Mouse (Mus musculus) layer of hippocampus, adult 18-20 months (tissue): Measurements from ENCODE around the gene Cdipt. TPM values are rescaled to one million over a fixed set of nuclear protein-coding genes. Genes with fewer than 3 reads are reported as not detected.

Source experiments
- DNase-seq, 2 experiments: peaks; one replicate each; pipeline ENCODE4 v3.0.0; 2022; ENCODE audit warnings: low spot score in 2 of 2
- total RNA-seq, 2 experiments: library from RNA; stranded (reverse); gene quantifications; 2 replicates each; pipeline ENCODE4 v1.2.3; 2021

The Cdipt gene
- total RNA-seq, 2 experiments from 2014 or later: 164 to 166 TPM

DNA sequence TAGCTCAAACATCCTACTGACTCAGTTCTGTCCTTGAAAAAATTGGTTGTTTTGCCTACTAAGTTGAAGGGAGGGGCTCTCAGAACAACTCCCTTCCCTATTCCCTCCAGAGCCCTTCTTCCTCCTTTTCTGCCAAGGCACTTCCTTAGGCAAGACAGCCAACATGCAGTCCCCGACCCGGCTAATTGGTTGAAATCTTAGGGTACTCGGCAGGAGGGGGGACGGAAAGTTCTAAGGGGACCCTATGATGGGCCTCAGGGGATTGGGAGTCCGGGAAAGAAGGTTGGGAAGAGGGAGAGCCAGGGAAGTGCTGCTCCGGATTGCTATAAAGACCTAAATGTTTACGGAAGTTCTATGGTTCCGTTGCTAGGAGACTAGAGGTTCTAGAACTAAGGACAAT lies 221 bp upstream of the Cdipt start:
- DNase-seq: no peak

DNA sequence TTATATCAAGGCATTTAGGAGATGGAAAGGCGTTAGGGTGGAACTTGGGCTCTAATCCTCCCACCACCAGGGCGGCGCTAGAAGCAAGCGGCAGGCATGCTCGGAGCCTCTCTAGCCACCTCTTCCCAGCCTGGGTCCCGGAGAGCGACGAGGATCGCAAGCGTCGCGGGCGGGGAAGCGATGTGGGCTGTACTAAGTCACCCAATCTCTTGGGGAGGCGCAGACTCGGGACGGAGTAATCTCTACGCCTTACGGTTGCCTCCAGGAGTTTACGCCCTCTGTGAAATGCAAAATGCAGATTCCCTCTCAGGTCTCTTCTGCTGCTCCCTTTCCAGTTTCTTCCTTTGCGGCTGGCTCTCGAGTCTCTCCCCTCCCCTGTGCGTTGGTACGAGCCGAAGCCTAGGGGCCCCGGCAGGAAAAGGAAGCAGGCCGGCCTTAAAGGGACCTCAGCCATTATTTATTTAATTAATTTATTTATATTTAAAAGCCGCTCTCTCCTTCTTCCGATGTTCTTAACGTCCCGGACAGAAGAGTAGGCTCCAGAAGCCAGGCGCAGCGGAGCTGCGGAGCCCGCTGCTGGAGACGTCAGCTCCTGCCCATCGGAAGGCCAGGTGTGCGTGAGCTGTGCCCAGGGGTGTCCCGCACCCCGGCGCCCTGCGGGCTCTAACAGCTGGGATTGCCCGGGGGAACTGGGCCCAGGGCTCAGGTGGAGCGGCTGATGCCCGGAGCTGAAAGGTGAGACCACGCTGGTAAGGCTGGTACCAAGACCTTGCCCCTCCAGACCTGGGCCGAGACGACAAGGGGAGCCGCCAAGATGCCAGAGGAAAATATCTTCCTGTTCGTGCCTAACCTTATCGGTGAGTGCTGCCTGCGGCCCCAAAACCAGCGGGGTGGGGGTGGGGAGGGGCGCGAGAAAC lies 494 bp downstream of the Cdipt start, which contains the start of gene Cdiptos:
Cdiptos (minus strand) TSS at position 149 of the 917 bp plus-strand sequence.
- peak; percentile 94 to 97 for DNase-seq

DNA sequence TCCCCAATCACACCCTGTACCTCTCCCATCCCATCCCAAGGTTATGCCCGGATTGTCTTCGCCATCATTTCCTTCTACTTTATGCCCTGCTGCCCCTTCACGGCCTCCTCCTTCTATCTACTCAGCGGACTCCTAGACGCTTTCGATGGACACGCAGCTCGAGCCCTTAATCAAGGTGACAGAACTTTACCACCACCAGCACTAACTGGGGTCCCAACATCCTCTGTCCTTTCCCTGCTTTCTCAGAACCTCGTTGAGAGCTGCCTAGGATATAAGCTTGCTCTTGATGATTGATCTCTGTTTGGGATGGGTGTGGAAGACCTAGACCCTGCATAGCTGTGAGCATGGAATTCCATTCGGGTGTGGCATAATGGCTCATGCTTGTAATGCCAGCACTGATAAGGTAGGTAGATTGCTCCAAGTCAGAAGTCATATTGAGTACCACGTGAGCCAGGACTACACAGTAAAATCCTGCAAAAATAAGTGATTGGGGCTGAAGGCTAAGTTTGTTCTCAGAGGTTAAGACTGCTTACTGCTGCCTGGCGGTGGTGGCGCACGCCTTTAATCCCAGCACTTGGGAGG lies 1.3 kb downstream of the Cdipt start:
- no peak for DNase-seq

DNA sequence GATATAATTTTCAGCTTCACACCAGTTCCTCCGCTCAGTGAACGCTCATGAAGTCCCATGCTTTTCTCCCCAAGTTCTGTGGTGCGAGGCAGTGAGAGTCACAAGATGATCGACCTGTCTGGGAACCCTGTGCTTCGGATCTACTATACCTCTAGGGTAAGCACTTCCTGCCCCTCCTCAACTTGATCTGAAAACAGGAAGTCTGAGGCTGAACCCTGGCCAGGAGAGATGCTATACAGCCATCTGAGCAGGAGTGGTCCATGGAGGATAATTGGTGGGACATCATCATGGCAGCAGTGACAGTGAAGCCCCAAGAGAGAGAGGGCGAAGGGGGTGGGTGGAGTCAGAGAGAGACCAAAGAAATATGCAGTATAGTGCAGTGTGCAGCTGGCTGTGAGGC lies 3.1 kb downstream of the Cdipt start:
- DNase-seq: no peak

DNA sequence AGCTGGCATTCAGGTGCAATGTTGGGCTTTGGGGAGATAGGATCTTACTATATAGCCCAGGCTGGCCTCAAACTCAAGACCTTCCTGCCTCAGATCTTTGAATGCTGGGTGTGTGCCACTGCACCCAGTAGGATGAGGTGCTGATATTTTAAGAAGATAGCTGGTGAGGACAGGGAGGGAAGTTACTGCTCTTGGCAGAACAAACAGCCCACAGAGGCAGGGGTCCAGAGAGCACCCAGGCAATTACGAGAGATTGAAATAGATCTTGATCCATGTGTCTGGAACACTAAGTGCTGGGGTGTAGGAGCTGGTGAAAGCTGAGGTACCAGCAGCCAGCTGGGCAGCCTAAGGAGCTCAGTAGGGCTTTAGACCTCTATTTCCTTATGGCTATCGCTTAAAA lies 5.9 kb downstream of the Cdipt start:
- DNase-seq: no peak

DNA sequence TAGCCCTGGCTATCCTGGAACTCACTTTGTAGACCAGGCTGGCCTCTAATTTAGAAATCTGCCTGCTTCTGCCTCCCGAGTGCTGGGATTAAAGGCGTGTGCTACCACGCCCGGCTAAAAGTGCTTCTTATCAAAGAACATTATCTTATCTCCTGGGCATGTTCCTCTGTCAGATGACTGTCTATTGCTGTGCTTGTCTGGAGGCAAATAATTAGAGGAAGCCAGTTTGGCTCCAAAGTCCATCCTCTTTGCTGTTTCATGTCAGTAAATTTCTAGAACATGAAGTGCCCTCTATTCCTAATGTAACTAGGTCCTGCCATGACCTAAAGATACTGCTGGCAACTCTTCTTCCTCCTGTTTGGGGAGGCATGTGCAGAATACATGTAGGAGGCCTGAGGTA lies 6.3 kb downstream of the Cdipt start:
- DNase-seq: no peak

DNA sequence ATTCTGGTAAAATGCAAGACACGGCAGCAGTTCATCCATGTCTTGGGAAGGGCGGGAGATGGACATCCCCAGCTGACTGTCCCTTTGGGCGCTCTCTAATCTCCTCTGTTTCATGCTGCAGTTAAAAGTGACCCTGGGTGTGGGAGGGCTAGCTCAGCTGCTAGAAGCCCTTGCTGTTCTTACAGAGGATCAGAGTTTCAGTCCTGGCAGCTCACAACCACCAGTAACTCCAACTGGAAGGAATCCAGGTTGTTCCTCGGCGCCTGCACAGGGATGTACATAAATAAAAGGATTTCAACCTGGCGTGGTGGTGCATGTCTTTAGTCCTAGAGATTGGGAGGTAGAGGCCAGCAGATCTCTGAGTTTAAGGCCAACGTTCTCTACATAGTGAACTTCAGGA lies 7.4 kb downstream of the Cdipt start:
- DNase-seq: no peak

DNA sequence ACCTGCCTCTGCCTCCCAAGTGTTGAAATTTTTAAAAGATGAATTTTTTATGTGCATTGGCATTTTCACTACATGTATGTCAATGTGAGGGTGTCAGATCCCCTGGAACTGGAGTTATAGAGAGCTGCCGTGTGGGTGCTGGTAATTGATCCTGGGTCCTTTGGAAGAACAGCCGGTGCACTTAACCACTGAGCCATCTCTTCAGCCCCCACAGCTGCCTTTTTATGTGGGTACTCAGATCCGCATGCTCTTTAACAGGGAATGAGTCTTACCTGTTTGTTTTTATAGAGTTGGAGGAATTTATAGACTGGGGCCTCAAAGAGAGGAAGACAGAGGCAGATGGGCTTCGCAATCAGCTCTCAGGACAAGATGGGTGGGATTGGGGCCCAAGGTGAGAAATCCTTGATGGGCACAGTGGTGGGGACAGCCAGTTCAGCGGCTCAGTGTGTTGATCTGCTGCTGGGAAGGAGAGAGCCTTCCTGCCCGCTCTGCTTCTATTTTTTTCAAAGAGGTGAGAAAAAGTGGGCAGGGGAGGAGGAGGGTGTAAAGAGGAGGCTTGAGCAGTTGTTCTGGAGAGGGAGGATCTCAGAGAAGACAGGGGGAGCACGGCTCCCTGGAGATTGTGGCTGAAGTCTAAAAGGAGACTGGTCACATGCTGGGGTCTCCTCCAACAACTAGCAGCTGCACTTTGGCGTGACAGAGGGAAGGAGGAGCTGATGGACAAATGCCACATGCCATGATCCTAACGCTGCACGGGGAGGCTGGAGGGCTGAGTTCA lies 9.1 kb downstream of the Cdipt start:
- no peak for DNase-seq

DNA sequence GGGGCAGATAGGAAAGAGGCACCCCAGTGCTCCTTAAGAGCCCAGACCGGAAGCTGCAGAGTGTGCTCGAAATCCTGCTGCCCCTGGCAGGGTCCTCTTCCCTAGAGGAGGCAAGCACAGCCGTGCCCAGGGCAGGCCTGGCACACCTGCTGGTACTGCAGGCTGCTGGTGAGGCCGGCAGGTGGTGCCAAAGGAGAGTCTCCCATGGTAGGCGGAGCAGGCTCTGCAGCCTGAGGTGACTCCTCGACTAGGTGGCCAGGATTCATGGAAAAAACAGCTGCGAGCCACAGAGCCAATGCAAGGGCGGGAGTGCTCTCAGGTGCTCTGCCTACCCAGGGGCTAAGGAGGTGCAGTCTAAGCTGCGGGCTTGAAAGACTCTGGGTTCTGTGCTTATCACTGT lies 10.6 kb downstream of the Cdipt start:
- DNase-seq: no peak

DNA sequence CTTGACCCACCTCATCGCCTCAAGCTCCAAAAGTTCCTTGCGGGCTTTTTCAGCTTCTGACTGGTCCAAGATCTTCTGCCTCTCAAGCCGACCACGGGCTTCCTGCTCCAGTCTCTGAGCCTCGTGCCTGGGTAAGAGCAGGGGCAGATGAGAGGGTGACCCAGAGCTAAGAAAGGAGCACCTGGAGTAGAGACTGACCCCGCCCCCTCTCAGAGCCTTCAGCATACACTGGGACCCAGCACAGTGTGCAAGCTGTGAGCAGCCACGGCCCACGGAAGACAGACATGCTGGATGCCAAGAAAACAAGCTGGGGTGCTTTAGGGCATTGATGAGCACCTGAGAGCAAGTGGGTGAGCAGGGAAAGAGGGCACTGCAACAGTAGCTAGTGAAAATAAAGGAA lies 13.1 kb downstream of the Cdipt start:
- no peak for DNase-seq

DNA sequence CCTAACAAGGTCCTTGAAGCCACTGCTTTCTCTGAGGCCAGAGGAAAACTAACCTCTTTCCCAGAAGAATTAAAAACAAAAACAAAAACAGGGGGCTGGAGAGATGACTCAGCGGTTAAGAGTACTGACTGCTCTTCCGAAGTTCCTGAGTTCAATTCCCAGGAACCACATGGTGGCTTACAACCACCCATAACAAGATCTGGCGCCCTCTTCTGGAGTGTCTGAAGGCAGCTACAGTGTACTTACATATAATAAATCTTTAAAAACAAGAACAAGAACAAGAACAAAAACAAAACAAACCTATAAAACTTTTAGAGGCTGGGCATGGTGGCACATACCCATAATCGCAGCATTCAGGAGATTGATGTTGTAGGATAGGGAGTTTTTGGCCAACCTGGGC lies 20.7 kb downstream of the Cdipt start:
- DNase-seq: no peak

DNA sequence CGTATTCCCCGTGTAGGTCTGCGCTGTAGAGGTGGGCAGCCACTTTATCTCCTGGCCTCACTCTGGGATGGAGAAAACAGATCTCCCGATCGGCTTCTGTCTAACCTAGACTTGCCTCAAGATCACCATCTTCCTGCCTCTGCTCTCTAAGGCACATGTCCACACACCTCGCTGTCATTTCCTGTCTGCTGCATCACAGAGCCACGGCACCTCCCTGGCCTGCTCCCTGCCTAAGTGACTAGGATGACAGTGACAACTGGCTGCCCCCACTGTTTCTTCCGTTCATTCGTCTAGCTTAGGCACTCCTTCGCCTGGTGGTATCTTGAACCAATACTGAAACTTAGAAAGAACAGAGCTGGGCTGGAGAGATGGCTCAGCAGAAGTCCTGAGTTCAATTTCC lies 23.9 kb downstream of the Cdipt start:
- no peak for DNase-seq

DNA sequence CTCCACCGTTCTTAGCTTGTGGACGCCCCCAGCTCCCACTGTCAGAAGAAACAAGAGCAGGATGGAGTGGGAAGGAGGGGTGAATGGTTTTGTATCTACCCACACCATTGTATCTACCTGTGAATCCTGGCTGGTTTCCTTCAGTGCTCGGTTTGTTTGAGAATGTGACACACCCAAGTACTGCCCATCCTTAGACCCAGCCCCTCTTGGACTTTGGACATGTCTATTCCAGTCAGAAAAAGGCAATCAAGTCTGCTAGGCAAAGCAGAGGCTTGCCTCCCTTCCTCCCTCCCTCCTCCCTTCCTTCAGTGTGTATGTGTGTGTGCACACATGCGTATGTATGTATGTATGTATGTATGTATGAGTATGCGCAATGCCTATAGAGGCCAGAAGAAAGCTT lies 27.9 kb downstream of the Cdipt start:
- DNase-seq: no peak

DNA sequence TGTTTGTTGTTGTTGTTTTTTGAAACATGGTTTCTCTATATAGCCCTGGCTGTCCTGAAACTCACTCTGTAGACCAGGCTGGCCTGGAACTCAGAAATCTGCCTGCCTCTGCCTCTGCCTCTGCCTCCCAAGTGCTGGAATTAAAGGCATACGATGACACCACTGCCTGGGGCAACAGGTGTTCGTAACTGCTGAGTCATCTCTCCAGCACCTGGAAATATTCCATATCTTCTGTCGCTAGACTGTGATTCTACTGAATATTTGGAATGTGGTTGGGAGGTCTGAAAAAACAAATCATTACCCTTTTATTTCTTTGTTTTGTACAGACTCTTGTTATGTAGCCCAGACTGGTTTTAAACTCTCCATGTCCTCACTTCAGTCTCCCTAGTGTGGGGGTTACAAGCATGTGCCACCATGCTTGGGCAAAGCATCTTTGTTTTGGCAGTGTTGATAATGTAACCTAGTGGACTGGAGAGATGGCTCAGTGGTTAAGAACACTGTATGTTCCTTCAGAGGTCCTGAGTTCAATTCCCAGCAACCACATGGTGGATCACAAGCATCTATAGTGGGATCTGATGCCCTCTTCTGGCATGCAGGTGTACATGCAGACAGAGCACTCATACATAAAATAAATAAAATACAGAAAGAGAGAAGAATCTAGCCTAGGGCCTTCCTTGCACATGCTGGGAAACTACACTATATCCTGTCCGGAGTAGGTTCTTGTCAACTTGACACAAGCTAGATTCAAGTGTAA lies 28.6 kb downstream of the Cdipt start:
- DNase-seq: no peak

DNA sequence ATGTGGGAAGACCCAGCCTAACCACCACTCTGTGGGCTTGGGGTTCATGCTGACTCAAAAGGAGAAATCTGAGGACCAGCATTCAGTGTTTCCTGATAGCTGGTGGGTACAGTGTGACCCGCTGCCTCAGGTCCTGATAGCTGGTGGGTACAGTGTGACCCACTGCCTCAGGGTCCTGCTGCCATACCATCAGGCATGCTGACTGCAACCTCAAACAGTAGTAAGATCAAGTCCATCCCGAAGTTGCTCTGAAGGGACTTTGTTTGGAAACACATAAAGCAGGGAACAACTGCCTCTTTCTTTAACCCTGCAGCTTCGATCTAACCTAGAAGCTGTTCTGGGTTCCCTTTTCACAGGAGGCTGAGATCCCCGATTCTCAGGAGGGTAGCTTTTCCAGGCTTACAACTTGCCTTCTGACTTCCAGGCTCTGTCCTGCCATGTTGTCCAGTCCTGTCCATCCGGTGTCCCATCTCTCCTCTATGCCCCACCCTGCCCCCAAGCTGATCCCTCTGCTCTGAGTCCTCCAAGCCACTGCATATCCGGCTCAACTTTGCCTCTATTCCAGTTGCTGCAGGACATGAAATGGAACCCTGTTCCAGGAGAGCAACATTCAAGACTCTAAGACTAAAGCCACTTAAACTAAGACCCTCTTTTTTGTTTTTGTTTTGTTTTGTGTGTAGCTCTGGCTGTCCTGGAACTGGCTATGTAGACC lies 31.8 kb downstream of the Cdipt start:
- DNase-seq: no peak

DNA sequence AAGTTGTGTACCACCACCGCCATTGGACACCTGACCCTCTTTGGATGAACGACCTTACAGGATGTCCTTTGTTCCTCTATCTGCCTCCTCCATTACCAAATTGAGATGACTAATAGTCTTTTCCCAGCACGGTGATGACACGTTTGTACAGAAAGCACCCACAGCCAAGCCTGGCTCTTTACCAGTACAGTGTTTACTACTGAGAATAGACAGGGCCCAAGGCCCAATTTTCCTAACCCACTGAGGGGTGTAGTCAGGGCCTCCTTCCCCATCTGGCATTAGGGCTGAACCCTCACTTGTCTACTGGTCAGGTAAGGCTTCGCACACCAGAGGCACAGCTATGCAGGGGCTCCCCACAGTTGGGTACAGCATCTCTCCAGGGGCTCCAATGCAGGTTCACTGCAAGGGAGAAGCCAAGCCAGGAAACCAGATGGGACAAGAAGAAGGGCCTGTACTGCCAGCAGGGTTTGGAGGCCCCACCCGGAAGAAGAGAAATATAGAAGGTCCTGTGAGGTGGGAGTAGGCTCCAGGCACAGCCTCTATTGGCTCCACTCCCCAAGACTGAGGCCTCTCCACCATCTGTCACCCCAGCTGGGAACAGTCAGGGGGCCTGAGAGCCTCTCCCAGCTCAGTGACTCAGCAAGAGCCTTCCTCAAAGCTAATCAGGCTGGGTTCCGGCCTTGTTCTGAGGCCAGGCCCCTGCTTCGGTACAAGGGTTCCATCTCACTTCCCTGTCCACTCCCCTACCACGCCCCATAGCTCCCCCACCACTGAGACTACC lies 32.7 kb downstream of the Cdipt start:
- peak; percentile 89 to 93 for DNase-seq

DNA sequence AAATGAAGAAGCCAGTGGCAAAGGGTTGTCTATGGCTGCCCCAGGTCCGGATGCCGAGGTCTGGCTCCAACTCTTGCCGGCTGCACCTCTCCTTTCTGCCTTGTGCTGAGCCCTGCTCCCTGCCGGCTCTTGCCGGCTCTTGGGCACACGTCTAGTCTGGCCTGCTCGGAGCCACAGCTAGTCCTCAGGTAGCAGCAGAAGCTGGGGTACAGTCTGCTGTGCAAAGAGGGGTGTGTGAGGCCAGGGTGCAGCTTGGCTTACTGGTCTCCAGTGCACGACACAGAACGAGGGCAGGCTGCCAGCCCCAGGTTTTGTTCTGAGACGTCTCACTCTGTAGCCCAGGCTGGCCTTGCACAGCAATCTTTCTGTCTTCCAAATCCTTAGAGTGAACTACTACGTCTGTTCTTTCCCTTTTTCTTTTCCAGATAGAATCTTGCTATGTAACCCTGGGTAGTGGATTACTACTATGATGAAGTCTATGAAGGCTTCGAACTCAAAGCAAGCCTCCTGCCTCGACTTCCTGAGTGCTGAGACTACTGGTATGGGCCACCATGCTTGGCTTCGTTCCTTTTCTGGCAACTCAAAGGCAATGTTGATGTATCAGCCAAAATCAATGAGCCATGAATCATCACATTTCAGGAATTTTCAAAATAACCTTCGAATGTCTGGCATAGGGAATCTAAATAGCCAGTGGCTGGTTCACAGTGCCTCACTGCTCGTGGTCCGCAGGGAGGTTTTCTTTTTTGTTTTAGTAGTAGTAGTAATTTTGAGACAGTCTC lies 33.8 kb downstream of the Cdipt start:
- DNase-seq: peak in 1 of 2 experiments; percentile 23

DNA sequence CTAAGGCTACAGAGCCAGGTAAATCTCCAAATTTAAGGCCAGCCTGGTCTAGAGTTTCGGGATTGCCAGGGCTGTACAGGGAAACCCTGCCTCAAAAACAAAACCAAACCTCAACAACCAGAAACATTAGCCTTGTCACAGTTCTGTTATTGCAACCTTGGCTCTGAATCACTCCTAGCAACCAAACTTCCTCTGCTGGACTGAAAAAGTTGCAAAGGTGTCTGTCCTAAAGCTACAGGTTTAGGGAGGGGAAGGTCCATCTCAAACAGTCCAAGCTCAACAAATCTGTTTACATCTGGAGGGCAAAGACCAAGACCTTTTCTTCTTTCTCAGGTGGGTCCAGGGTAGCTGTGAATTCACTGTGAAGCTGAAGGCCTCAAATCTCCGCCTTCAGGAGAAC lies 35.3 kb downstream of the Cdipt start:
- DNase-seq: no peak

DNA sequence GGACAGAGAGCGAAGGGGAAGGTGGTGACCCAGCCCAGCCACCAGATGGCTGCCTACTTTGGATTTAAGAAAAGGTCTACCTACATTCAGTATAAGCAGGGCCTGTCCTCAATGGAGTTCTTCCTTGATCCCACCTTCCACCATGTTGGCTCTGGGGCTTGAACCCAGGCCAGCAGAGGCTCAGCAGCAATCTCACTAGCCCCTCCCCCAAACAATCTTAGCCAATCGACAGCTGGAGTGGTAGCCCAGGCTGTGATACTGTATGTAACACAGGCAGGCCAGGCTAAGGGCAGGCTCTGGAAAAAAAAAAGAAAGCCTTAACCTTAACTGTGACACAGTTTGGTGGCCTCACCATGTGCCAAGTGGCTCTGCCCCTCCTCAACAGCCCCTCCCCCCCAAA lies 36.0 kb downstream of the Cdipt start:
- DNase-seq: no peak
